Mouse (Mus musculus) inflammation-experienced regulatory T-cells, adult 6 months (primary cell): ENCODE results near the gene Ndc1. TPM values are rescaled to one million over a fixed set of nuclear protein-coding genes. Genes with fewer than 3 reads are reported as not detected.
"Not testable (repeated sequence)": the region's sequence is repeated elsewhere in the genome, so short reads cannot be mapped to it uniquely, and the experiment has no call there.

ENCODE experiments used
- ATAC-seq: one replicate; pipeline ENCODE4 v1.8.0; 2017
- polyA plus RNA-seq, 3 experiments: library from polyadenylated mRNA; unstranded; fragments of 100-300 nt; shearing (Covaris generic); gene quantifications; one replicate each; pipeline ENCODE4 v1.2.1; 2017

The Ndc1 gene
- polyA plus RNA-seq, result 10 to 100 TPM in 1 of 3 experiments, 1 to 10 TPM in 2; 3.7 to 10.5 (median 4.3) TPM

- peak; percentile 98 for ATAC-seq
Measured at GRCm38 (mm10) chr4:107367567-107368314, at the start of gene Ndc1. Ndc1 (plus strand) TSS chr4:107367784.

GRCm38 (mm10) chr4:107318646-107319045, 48.9 kb upstream of the Ndc1 start:
- no peak for ATAC-seq

DNA sequence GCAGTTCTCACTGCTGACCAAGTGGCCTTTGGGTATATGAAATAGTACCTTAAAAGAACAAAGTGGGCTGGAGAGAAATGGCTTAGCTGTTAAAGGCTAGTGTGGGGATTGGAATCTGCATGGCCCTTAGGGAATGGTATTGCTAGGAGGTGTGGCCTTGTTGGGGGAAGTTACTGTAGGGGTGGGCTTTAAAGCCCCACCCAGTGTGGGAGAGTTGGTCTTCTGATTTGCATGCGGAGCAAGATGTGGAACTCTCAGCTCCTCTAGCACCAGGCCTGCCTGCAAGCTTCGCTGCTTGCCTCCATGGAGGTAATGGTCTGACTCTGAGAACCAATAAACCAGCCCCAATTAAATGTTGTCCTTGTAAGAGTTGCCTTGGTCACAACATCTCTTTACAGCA, 46.5 kb upstream of the Ndc1 start:
- ATAC-seq, result no peak

DNA sequence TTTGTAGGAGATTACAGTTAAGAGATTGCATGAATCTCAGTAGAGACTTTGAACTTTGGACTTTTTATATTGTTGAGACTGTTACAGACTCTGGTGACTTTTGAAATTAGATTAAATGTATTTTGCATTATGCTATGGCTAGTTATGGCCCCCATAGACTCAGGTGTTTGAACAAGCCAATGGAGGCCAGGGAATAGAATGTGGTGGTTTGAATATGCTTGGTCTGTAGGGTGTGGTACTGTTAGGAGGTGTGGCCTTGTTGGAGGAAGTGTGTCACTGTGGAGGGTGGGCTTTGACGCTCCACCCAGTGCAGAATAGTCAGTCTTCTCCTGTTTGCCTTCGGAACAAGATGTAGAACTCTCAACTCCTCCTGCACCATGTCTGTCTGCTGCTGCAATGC, 44.5 kb upstream of the Ndc1 start:
- ATAC-seq, result no peak

DNA sequence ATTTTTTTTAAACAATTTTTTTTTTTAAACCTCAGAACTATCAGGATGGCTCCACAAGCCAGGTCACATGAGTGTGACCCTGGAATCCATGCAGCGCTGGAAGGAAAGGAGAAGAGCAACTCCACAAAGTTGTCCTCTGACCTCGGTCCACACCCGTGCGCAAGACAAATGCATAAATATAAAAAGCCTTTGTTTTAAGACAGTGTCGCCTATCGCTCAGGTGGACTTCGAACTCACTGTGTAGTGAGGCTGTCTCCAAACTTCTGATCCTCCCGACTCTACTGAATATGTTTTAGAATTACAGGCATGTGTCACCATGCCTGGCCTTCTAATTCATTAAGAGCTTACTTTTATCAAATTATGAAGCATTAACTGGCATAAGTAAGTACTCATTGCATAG, 39.1 kb upstream of the Ndc1 start:
- no peak for ATAC-seq

DNA sequence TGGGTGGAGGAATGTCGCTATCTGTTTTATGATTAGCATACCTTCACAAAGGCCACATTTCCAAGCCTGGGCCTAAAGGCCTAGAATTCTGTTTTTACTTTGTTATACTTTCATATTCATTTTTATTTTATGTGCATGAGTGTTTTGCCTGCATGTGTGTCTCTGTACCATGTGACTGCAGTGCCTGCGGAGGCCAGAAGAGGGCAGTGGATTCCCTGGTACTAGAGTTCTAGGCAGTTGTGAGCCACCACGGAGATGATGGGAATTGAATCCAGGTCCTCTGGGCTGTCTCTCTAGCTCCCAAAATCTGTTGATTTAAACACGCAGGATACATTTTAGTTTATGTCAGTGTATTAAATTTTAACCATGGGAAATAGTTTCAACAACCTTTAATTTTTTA, 34.1 kb upstream of the Ndc1 start:
- ATAC-seq, result no peak

DNA sequence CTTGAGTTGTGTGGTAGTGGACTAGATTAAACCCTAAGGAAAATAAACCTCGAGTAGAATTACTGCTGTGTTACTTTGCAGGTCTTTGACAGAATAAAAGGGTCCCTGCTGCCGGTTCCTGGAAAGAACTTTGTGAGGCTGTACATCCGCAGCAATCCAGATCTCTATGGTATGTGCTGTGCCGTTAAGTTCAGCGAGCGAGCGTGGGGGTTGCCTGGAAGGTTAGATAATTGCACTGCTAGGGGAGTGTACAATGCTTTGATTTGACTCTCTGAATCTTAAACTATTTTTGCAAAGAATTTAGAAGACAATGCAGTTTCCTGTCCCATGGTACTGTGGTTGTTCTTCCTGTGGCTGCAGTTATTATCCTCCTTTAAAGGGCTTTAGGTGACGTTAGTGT, 31.2 kb upstream of the Ndc1 start:
- ATAC-seq, result no peak

- ATAC-seq, result no peak
Measured at GRCm38 (mm10) chr4:107337455-107337854, 30.1 kb upstream of the Ndc1 start.

DNA sequence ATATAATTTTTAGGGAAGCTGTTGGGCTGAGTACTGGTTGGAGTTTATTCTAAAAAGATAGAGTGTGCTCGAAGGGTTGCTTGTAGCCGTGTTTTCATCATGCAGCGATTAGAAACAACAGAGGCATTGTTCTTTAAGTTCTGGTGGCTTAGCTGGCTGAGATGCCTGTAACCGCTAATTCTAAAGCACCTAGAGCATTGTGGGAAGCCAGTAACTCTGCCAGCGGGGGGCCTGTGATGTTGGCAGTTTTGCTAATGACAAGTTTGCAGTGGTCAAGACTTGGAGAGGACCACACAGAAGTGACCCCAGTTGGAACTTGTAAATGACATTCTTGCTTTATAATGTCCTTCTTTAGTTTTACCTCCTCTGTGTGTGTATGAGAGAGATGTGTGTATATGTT, 26.2 kb upstream of the Ndc1 start:
- no peak for ATAC-seq

GRCm38 (mm10) chr4:107344612-107345011, 23.0 kb upstream of the Ndc1 start:
- no peak for ATAC-seq

DNA sequence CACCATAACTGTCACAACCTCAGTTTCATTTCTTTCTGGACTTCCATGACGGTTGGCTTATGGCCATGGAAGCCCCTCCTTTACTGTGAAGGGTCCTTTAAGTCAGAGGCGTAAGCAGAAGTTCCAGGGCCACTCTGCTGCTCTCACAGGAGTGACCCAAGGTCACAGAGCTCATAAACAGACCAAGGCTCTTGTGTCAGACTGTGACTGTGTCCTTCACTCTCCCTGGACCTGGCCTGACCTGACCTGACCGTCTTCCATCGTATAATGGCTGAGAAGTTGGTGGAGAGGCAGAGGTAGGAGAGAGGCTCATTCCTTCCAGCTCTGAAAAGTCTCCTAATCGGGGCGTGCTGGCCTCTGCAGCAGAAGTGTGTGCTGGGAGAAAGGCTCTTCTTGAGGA, 20.4 kb upstream of the Ndc1 start:
- no peak for ATAC-seq

GRCm38 (mm10) chr4:107348529-107349310, 18.9 kb upstream of the Ndc1 start:
- no peak for ATAC-seq

DNA sequence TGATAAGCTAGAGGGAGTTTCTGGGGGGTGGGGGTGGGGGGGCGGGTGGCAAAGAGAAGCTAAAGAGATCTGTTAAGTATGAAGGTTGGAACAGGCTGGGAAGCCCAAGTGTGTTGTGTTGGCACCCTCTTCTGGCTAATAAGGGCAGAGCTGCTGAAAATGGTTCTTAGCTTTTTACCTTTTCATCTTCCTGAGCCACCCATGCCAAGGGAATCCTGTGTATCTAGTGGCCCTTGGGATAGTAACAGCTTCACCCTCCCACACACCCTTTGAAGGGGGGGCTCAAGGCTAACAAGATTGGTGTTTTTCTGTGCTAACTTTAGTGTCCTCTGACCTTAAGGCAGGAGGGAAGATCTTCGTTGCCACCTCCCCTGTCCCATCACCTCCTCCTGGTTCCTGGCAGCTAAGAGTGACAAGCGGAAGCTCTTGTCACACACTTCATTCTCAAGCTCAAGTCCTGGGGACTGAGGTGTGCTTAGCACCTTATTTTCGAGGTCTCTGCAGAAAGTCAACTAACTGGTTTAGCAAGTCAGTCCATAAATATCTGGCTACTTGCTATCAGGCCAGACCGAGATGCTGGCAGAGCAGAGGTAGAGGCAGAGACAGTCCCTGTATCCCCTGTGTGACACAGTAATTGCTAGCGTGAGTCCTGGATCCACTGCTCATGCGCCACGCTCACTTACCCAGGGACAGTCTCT, 18.1 kb upstream of the Ndc1 start:
- no peak for ATAC-seq

- no peak for ATAC-seq
Measured at GRCm38 (mm10) chr4:107351368-107351767, 16.2 kb upstream of the Ndc1 start.

GRCm38 (mm10) chr4:107353612-107354011, 14.0 kb upstream of the Ndc1 start:
- ATAC-seq, result no peak

DNA sequence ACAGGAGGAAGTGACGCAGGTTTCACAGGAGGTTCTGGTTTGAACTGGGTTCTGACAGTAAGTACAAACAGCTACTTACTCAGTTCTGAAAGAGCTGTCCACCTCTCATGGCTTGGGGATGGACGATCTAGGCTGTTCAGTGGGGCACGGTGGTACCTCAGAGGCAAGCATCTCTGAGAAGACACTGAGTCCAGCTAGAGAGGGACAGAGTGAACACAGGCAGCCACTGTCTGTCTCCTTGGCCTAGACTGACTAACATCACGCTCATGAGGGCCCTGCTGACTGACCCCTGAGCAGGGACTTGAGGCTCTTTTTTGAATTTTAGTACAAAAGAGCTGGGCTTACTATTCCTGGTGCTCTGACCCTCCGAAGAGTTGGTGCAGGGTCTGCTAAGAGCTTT, 13.5 kb upstream of the Ndc1 start:
- ATAC-seq, result no peak

DNA sequence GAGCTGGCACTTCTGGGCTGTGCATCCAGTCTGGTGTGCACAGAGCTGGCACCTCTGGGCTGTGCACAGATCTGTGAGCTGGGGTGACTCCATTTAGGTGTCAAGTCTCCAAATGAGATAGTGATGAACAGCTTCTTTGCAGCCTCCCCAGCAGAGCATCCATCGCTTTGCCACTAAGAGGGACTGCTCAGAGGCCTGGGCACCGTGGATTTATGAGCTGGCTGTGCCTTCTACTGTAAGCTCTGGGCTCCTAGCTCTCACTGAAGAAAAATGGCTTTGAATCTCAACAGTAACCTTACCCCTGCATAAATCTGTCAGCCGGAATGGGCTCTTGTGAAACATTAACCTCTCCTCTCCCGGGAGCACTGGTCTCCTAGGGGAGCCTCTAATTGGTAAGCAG, 13.0 kb upstream of the Ndc1 start:
- no peak for ATAC-seq

- not testable (repeated sequence) for ATAC-seq
Measured at GRCm38 (mm10) chr4:107357172-107357571, 10.4 kb upstream of the Ndc1 start.

GRCm38 (mm10) chr4:107358460-107358859, 9.1 kb upstream of the Ndc1 start:
- ATAC-seq, result no peak

DNA sequence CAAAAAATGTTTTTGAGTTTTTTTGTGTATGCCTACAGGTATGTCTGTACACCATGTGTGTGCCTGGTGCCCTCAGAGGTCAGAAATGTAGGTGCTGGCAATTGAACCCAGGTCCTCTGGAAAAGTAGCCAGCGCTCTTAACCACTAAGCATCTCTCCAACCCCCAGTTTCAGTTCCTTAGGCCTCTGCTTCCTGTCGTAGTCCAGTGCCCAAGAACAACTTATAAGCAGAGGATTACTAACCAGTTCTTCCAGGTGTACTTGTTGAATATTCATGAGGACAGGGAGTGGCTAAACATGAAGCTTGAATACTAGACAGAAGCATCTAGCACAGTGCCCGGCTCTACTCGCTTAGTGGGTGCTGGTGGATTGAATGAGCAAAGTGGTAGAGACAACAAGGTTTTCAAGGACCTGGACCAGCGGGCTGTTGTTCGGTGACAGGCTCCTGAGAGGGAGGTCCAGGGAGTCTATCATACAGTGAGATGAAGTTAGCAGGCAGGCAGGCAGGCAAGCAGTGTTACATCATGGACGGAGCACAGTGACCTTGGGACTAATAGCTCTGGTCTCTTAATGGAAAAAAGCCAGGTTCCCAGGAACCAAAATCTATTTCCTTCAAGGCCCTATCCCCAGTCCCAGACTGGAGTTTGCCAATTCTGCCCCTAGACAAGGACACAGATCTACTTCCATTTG, 7.0 kb upstream of the Ndc1 start:
- ATAC-seq, result no peak

DNA sequence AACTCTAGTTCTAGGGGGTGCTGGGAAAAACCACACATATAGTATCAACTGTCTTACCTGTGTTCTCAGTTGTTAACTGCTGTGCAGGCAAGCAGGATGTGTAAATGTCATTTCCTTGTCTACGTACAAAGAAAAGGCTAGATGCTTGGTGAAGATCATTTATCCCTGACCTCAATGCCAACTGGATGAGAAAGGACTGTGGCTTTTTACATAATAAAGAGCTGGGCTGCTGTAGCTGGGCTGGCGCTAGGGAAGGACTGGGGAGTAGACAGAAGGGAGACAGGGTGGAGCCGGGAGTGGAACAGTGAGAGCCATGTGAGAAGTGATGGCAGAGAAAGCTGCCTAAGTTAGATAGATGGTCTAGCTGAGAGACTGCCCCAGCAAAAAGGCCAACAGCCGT, 4.8 kb upstream of the Ndc1 start:
- no peak for ATAC-seq

DNA sequence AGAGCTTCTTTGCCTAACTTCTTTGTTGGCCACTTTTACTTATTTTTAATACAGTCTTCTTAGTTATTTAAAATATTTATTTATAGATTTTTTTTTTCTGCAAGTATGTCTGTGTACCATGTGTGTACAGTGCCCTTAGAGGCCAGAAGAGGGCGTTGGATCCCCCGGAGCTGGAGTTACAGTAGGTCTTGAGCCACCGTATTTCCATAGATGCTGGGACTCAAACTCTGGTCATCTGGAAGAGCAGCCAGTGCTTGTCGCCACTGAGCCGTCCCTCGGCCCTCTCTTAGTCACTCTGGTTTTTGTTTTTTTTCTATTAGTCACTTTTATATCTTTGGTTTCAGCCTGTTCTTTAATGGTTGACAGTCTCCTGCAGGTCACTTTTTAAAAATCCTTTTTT, 4.0 kb upstream of the Ndc1 start:
- no peak for ATAC-seq

DNA sequence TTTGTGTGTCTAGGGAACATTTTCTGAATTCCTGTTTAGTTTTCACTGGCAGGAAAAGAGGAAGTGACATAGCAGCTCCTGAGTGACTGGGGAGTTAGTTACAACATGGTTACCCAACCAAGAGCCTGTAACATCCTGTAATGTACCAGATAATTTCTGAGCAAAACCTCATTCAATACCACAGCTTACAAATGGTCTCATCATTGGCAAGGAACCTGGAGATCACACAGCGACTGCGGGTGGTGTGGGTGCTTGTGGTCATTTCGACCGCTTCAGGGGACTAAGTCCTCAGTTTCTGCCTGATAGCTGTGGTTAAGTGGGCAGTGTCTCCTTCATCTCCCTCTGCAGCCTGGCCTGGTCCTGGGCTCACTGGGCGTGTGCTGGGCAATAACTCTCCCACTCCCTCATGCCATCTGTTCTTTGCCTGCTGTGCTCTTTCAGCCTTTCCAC, 3.4 kb upstream of the Ndc1 start:
- ATAC-seq, result no peak
